Mouse (Mus musculus): ENCODE results near the gene Kcnq2.

DNA sequence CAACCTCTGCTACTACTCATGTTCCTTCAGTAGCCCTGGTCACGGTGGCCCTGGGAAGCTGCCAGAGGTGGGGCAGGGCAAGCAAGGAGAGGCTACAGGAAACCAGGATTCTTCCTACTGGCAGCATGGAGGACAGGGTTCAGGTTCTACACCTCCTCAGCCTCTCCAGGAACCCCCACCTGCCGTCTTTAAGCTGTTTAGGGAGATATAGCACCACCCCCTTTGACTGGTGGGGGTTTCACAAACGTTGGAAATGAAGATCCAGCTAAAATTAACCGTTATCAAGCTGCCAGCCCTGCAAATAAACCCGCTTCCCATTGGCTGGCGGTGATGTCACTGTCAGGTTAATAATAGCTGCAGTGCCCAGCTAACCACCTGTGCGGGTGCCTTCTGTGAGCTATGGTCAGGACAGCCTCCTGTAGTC lies 24.0 kb upstream of the Kcnq2 start:
- no peak for TF ChIP-seq CTCF (conservative IDR thresholded peaks at IDR 0.05; ENCODE audit: low read length)
- TF ChIP-seq NANOG (IDR thresholded peaks at IDR 0.05; ENCODE audit: borderline replicate concordance, low read length): no peak

All from E14TG2a.4 (cell line).